Mouse (Mus musculus) limb, embryonic 11.5 days (tissue): ENCODE results near the gene Frk. TPM values are rescaled to one million over a fixed set of nuclear protein-coding genes. Genes with fewer than 3 reads are reported as not detected.

Experiments
- ATAC-seq: fragments of 200-750 bp; cut with Nextera tagmentation; 2 replicates; pipeline ENCODE4 v1.8.0; 2017; ENCODE audit warnings: low read depth; ENCODE audit not compliant: insufficient number of reproducible peaks, low FRiP score, low TSS enrichment
- DNase-seq: peaks from one replicate; pipeline ENCODE4 v3.0.0-alpha.2; 2015; ENCODE audit warnings: low spot score
- H3K27ac ChIP-seq: fragments of 300-500 bp; sonication (generic); replicated peaks from 2 replicates; pipeline ENCODE4 v1.5.1; 2014; ENCODE audit warnings: low read depth, mild to moderate bottlenecking, low read length
- H3K27me3 ChIP-seq: fragments of 300-500 bp; sonication (generic); 2 replicates; pipeline ENCODE4 v1.6.1; 2014; ENCODE audit warnings: mild to moderate bottlenecking, low read length, mixed read lengths; ENCODE audit not compliant: control insufficient read depth, insufficient read depth
- H3K36me3 ChIP-seq: fragments of 300-500 bp; sonication (generic); 2 replicates; pipeline ENCODE4 v1.6.1; 2014; ENCODE audit warnings: mild to moderate bottlenecking, low read length, moderate library complexity, mixed read lengths; ENCODE audit not compliant: control insufficient read depth, insufficient read depth
- H3K4me1 ChIP-seq: fragments of 300-500 bp; sonication (generic); 2 replicates; pipeline ENCODE4 v1.6.1; 2014; ENCODE audit warnings: low read length, mixed read lengths; ENCODE audit not compliant: control insufficient read depth, insufficient read depth
- H3K4me2 ChIP-seq: fragments of 300-500 bp; sonication (generic); 2 replicates; pipeline ENCODE4 v1.6.1; 2014; ENCODE audit warnings: low read depth, mild to moderate bottlenecking, moderate library complexity; ENCODE audit not compliant: severe bottlenecking
- H3K4me3 ChIP-seq: fragments of 300-500 bp; sonication (generic); 2 replicates; pipeline ENCODE4 v1.5.1; 2014; ENCODE audit warnings: low read depth, low read length
- H3K9ac ChIP-seq: fragments of 300-500 bp; sonication (generic); 2 replicates; pipeline ENCODE4 v1.6.1; 2014; ENCODE audit warnings: mild to moderate bottlenecking, low read length
- H3K9me3 ChIP-seq: fragments of 300-500 bp; sonication (generic); 2 replicates; pipeline ENCODE4 v1.6.1; 2016; ENCODE audit warnings: low read length; ENCODE audit not compliant: control insufficient read depth
- WGBS: fragments of 180-500 bp; shearing (Covaris S2); extraction: QIAGEN DNeasy Blood & Tissue Kit; methylation state at CpG from one replicate; pipeline ENCODE4 v1.1.7; 2014; 5-methylcytosine and 5-hydroxymethylcytosine counted together
- polyA plus RNA-seq: library from polyadenylated mRNA; unstranded; fragments of >200 nt; fragmentation: Nextera tagmentation; extraction: Ambion mirVana; gene quantifications from 2 replicates; pipeline ENCODE4 v1.2.1, GENCODE M21; 2014

The Frk gene
- polyA plus RNA-seq, 1 experiment from 2014 or later: 5.3 TPM

GRCm38 (mm10) chr10:34638245-34638644 lies 155.0 kb downstream of the Frk start:
- Histone ChIP-seq H3K4me2 (no peak overlapping the region), H3K9me3 (no peaks in the 10 kb centered on the region)
- no peak for DNase-seq

More at GRCm38 (mm10) chr10:34638245-34638644, 155.0 kb downstream of the Frk start:
- 63% methylated on average over 1 of the region's 1 CpGs for WGBS
- H3K36me3 ChIP-seq: no peaks in the 10 kb centered on the region
- no peak overlapping the region for H3K27ac ChIP-seq
- no peaks in the 10 kb centered on the region for H3K27me3 ChIP-seq
- no peak overlapping the region for H3K9ac ChIP-seq
- ATAC-seq: no peak
- H3K4me3 ChIP-seq: no peak overlapping the region
- H3K4me1 ChIP-seq: no peaks in the 10 kb centered on the region

Other genes with a start within 250 kb of the Frk start
- 55.8 and 60.3 TPM in 2 replicates for gene Tspyl1, start 201.2 kb upstream of the Frk start, polyA plus RNA-seq
- 6.6 and 9.2 TPM in 2 replicates for gene Tspyl4, start 186.0 kb upstream of the Frk start, polyA plus RNA-seq
- 0.13 and 0.19 TPM in 2 replicates for gene Col10a1, start 93.4 kb upstream of the Frk start, polyA plus RNA-seq
- gene Nt5dc1, start 64.8 kb upstream of the Frk start, polyA plus RNA-seq: 7.7 and 9.5 TPM in 2 replicates